Mouse (Mus musculus): ENCODE data around the gene Eif2ak2.

GRCm38 (mm10) chr17:78883291-78883690 is 918 bp upstream of the Eif2ak2 start:
- TF ChIP-seq SMC3 (IDR thresholded peaks at IDR 0.05; ENCODE audit: low read depth, low read length), result no peak
- TF ChIP-seq CTCF (IDR thresholded peaks at IDR 0.05 in 2 of 3, conservative IDR thresholded peaks at IDR 0.05 in 1 of 3; ENCODE audit: control insufficient read depth in 1 of 3, insufficient read depth in 1 of 3, low read depth in 2 of 3, low read length in 3 of 3, poor library complexity in 1 of 3, severe bottlenecking in 1 of 3), result no peak
- no peak for TF ChIP-seq E2F4 (IDR thresholded peaks at IDR 0.05; ENCODE audit: borderline replicate concordance, low read depth, low read length)
- no peak for TF ChIP-seq ZKSCAN1 (IDR thresholded peaks at IDR 0.05; ENCODE audit: low read depth, low read length)
- no peak for TF ChIP-seq EP300 (IDR thresholded peaks at IDR 0.05; ENCODE audit: low read depth in 1 of 2, low read length in 2 of 2)
- no peak for TF ChIP-seq GATA1 (IDR thresholded peaks at IDR 0.05; ENCODE audit: low read depth, low read length)
- TF ChIP-seq TCF12 (IDR thresholded peaks at IDR 0.05; ENCODE audit: low read depth, low read length), result no peak
- TF ChIP-seq POLR2AphosphoS2 (IDR thresholded peaks at IDR 0.05; ENCODE audit: low read length), result no peak
- TF ChIP-seq POLR2A (IDR thresholded peaks at IDR 0.05; ENCODE audit: control insufficient read depth in 1 of 2, insufficient read depth in 1 of 2, low read depth in 1 of 2, low read length in 2 of 2, poor library complexity in 1 of 2), result no peak

Data from MEL (cell line).